Mouse (Mus musculus) MEL (cell line): ENCODE measurements at regions not wholly inside any gene's neighbourhood (a gene's known extent, or its start where the extent isn't known, plus 50 kb on each side); places are given as distances from the start of the nearest gene placed in this dataset.
A peak's percentile ranks its signal among the peaks of the same experiment; 100 is the strongest.

ENCODE experiments used
- DNase-seq: peaks from one replicate; pipeline ENCODE4 v3.0.0; 2011; ENCODE audit warnings: low read depth, low spot score
- H3K27ac ChIP-seq: 2 replicates; pipeline ENCODE4 v1.5.1; 2012; ENCODE audit warnings: low read depth, mild to moderate bottlenecking, control low read depth, low read length, moderate library complexity; ENCODE audit not compliant: control insufficient read depth
- H3K27me3 ChIP-seq, 2 experiments: fragments of 150-350 bp in 1 of 2; sonication (generic) in 1 of 2; 2 replicates each; pipeline ENCODE4 v1.6.1; 2012; ENCODE audit warnings: low read length in 2 of 2, mild to moderate bottlenecking in 2 of 2, improper control_type of control experiment in 1 of 2, moderate library complexity in 1 of 2; ENCODE audit not compliant: insufficient read depth in 2 of 2, control insufficient read depth in 1 of 2
- H3K36me3 ChIP-seq, 2 experiments: 2 replicates each; pipeline ENCODE4 v1.6.1; 2012 to 2014; ENCODE audit warnings: low read length in 2 of 2, improper control_type of control experiment in 1 of 2, inconsistent platforms in 1 of 2, mild to moderate bottlenecking in 1 of 2; ENCODE audit not compliant: insufficient read depth in 2 of 2, control insufficient read depth in 1 of 2
- H3K4me1 ChIP-seq, 2 experiments: fragments of 150-350 bp in 1 of 2; sonication (generic) in 1 of 2; 2 replicates each; pipeline ENCODE4 v1.6.1; 2012; ENCODE audit warnings: low read length in 2 of 2, improper control_type of control experiment in 1 of 2, mild to moderate bottlenecking in 1 of 2; ENCODE audit not compliant: insufficient read depth in 2 of 2, control insufficient read depth in 1 of 2
- H3K4me3 ChIP-seq, 2 experiments: fragments of 150-350 bp in 1 of 2; sonication (generic) in 1 of 2; 2 replicates each; pipeline ENCODE4 v1.5.1; 2012; ENCODE audit warnings: low read depth in 2 of 2, low read length in 2 of 2, mild to moderate bottlenecking in 2 of 2, moderate library complexity in 2 of 2, control low read depth in 1 of 2, improper control_type of control experiment in 1 of 2; ENCODE audit not compliant: control insufficient read depth in 1 of 2, insufficient read depth in 1 of 2
- H3K79me2 ChIP-seq: 2 replicates; pipeline ENCODE4 v1.6.1; 2012; ENCODE audit warnings: mild to moderate bottlenecking, low read length, moderate library complexity; ENCODE audit not compliant: control insufficient read depth, poor library complexity, insufficient read depth
- H3K9ac ChIP-seq: 2 replicates; pipeline ENCODE4 v1.6.1; 2012; ENCODE audit warnings: low read depth, mild to moderate bottlenecking, control low read depth, low read length, moderate library complexity; ENCODE audit not compliant: control insufficient read depth, poor library complexity, severe bottlenecking
- H3K9me3 ChIP-seq: fragments of 150-350 bp; sonication (generic); replicated peaks from 2 replicates; pipeline ENCODE4 v1.6.1; 2012; ENCODE audit warnings: mild to moderate bottlenecking, low read length, improper control_type of control experiment, moderate library complexity; ENCODE audit not compliant: insufficient read depth
- BHLHE40 ChIP-seq: IDR thresholded peaks from 2 replicates; pipeline ENCODE4 v1.6.1; 2012; ENCODE audit warnings: low read depth, mild to moderate bottlenecking, inconsistent platforms, low read length, improper control_type of control experiment, borderline replicate concordance
- CHD1 ChIP-seq: IDR thresholded peaks from 2 replicates; pipeline ENCODE4 v1.6.1; 2012; ENCODE audit warnings: low read depth, mild to moderate bottlenecking, inconsistent platforms, low read length, improper control_type of control experiment
- CTCF ChIP-seq, 3 experiments: IDR thresholded peaks in 2 of 3; conservative IDR thresholded peaks in 1 of 3; 2 replicates each; pipeline ENCODE4 v1.5.1; 2011 to 2012; ENCODE audit warnings: low read length in 3 of 3, low read depth in 2 of 3, mild to moderate bottlenecking in 2 of 3, improper control_type of control experiment in 1 of 3, inconsistent platforms in 1 of 3, mixed read lengths in 1 of 3, moderate library complexity in 1 of 3; ENCODE audit not compliant: control insufficient read depth in 1 of 3, insufficient read depth in 1 of 3, poor library complexity in 1 of 3, severe bottlenecking in 1 of 3
- E2F4 ChIP-seq: IDR thresholded peaks from 2 replicates; pipeline ENCODE4 v1.6.1; 2011; ENCODE audit warnings: low read depth, low read length, improper control_type of control experiment, borderline replicate concordance
- ELF1 ChIP-seq: IDR thresholded peaks from 2 replicates; pipeline ENCODE4 v1.6.1; 2014; ENCODE audit warnings: low read depth, mild to moderate bottlenecking, inconsistent platforms, low read length, improper control_type of control experiment, moderate library complexity
- EP300 ChIP-seq, 2 experiments: IDR thresholded peaks; 2 replicates each; pipeline ENCODE4 v1.6.1; 2011; ENCODE audit warnings: improper control_type of control experiment in 2 of 2, low read length in 2 of 2, low read depth in 1 of 2, mild to moderate bottlenecking in 1 of 2
- ETS1 ChIP-seq: IDR thresholded peaks from 2 replicates; pipeline ENCODE4 v1.6.1; 2012; ENCODE audit warnings: low read depth, mild to moderate bottlenecking, inconsistent platforms, low read length, improper control_type of control experiment, moderate library complexity
- GABPA ChIP-seq: IDR thresholded peaks from 2 replicates; pipeline ENCODE4 v1.6.1; 2012; ENCODE audit warnings: low read depth, mild to moderate bottlenecking, inconsistent platforms, low read length, improper control_type of control experiment, moderate library complexity
- GATA1 ChIP-seq: IDR thresholded peaks from 2 replicates; pipeline ENCODE4 v1.6.1; 2011; ENCODE audit warnings: low read depth, low read length, improper control_type of control experiment
- HCFC1 ChIP-seq: IDR thresholded peaks from 2 replicates; pipeline ENCODE4 v1.6.1; 2012; ENCODE audit warnings: low read depth, mild to moderate bottlenecking, inconsistent platforms, low read length, improper control_type of control experiment, moderate library complexity
- JUND ChIP-seq: IDR thresholded peaks from 2 replicates; pipeline ENCODE4 v1.6.1; 2011; ENCODE audit warnings: low read depth, mild to moderate bottlenecking, improper control_type of control experiment, low read length
- MAFK ChIP-seq: IDR thresholded peaks from 2 replicates; pipeline ENCODE4 v1.6.1; 2011; ENCODE audit warnings: low read depth, mild to moderate bottlenecking, low read length, improper control_type of control experiment, borderline replicate concordance
- MAX ChIP-seq: IDR thresholded peaks from 2 replicates; pipeline ENCODE4 v1.6.1; 2011; ENCODE audit warnings: low read length, improper control_type of control experiment
- MEF2A ChIP-seq: IDR thresholded peaks from 2 replicates; pipeline ENCODE4 v1.6.1; 2014; ENCODE audit warnings: low read depth, mild to moderate bottlenecking, inconsistent platforms, low read length, improper control_type of control experiment; ENCODE audit not compliant: poor library complexity, insufficient replicate concordance, severe bottlenecking; ENCODE audit errors: extremely low read depth
- MXI1 ChIP-seq: IDR thresholded peaks from 2 replicates; pipeline ENCODE4 v1.6.1; 2011; ENCODE audit warnings: mild to moderate bottlenecking, low read depth, low read length, improper control_type of control experiment
- MYB ChIP-seq: IDR thresholded peaks from 2 replicates; pipeline ENCODE4 v1.6.1; 2011; ENCODE audit warnings: mild to moderate bottlenecking, low read depth, low read length, improper control_type of control experiment
- MYC ChIP-seq: IDR thresholded peaks from 2 replicates; pipeline ENCODE4 v1.6.1; 2011; ENCODE audit warnings: low read depth, mild to moderate bottlenecking, low read length, improper control_type of control experiment, moderate library complexity
- POLR2A ChIP-seq, 2 experiments: IDR thresholded peaks; 2 replicates each; pipeline ENCODE4 v1.6.1; 2011 to 2012; ENCODE audit warnings: low read length in 2 of 2, mild to moderate bottlenecking in 2 of 2, control low read depth in 1 of 2, improper control_type of control experiment in 1 of 2, low read depth in 1 of 2, moderate library complexity in 1 of 2; ENCODE audit not compliant: control insufficient read depth in 1 of 2, insufficient read depth in 1 of 2, poor library complexity in 1 of 2
- POLR2AphosphoS2 ChIP-seq: IDR thresholded peaks from 2 replicates; pipeline ENCODE4 v1.6.1; 2011; ENCODE audit warnings: low read length, improper control_type of control experiment
- RAD21 ChIP-seq: IDR thresholded peaks from 2 replicates; pipeline ENCODE4 v1.6.1; 2011; ENCODE audit warnings: mild to moderate bottlenecking, low read depth, low read length, improper control_type of control experiment
- RCOR1 ChIP-seq: IDR thresholded peaks from 2 replicates; pipeline ENCODE4 v1.6.1; 2012; ENCODE audit warnings: low read depth, mild to moderate bottlenecking, inconsistent platforms, low read length, improper control_type of control experiment
- SIN3A ChIP-seq: IDR thresholded peaks from 2 replicates; pipeline ENCODE4 v1.6.1; 2012; ENCODE audit warnings: low read length, improper control_type of control experiment, inconsistent platforms
- SMC3 ChIP-seq: IDR thresholded peaks from 2 replicates; pipeline ENCODE4 v1.6.1; 2011; ENCODE audit warnings: low read depth, low read length, improper control_type of control experiment
- TAL1 ChIP-seq: IDR thresholded peaks from 2 replicates; pipeline ENCODE4 v1.6.1; 2012; ENCODE audit warnings: mild to moderate bottlenecking, inconsistent platforms, low read length, moderate library complexity, mixed read lengths
- TBP ChIP-seq: IDR thresholded peaks from 2 replicates; pipeline ENCODE4 v1.8.0; 2011; ENCODE audit warnings: low read depth, low read length, improper control_type of control experiment
- TCF12 ChIP-seq: IDR thresholded peaks from 2 replicates; pipeline ENCODE4 v1.6.1; 2014; ENCODE audit warnings: low read depth, mild to moderate bottlenecking, inconsistent platforms, low read length, improper control_type of control experiment, moderate library complexity
- UBTF ChIP-seq: IDR thresholded peaks from 2 replicates; pipeline ENCODE4 v1.6.1; 2012; ENCODE audit warnings: low read depth, mild to moderate bottlenecking, inconsistent platforms, low read length, improper control_type of control experiment, moderate library complexity, borderline replicate concordance; ENCODE audit not compliant: insufficient read depth
- USF1 ChIP-seq: IDR thresholded peaks from 2 replicates; pipeline ENCODE4 v1.6.1; 2014; ENCODE audit warnings: low read depth, mild to moderate bottlenecking, inconsistent platforms, low read length, improper control_type of control experiment, moderate library complexity
- USF2 ChIP-seq, 2 experiments: IDR thresholded peaks; 2 replicates each; pipeline ENCODE4 v1.6.1; 2011 to 2012; ENCODE audit warnings: improper control_type of control experiment in 2 of 2, low read length in 2 of 2, borderline replicate concordance in 1 of 2, inconsistent platforms in 1 of 2, low read depth in 1 of 2, mild to moderate bottlenecking in 1 of 2; ENCODE audit not compliant: insufficient read depth in 1 of 2
- ZC3H11A ChIP-seq: IDR thresholded peaks from 2 replicates; pipeline ENCODE4 v1.6.1; 2012; ENCODE audit warnings: low read depth, mild to moderate bottlenecking, inconsistent platforms, low read length, improper control_type of control experiment
- ZKSCAN1 ChIP-seq: IDR thresholded peaks from 2 replicates; pipeline ENCODE4 v1.6.1; 2012; ENCODE audit warnings: low read depth, mild to moderate bottlenecking, inconsistent platforms, low read length, improper control_type of control experiment, moderate library complexity
- ZNF384 ChIP-seq: IDR thresholded peaks from 2 replicates; pipeline ENCODE4 v1.6.1; 2012; ENCODE audit warnings: low read depth, mild to moderate bottlenecking, inconsistent platforms, low read length, improper control_type of control experiment

- TF ChIP-seq BHLHE40, result no peak
- TF ChIP-seq ZKSCAN1, result no peak
- no peak for TF ChIP-seq TAL1
- no peak for TF ChIP-seq E2F4
- no peak for TF ChIP-seq MAX
- no peak for TF ChIP-seq TBP
- TF ChIP-seq ELF1, result no peak
- TF ChIP-seq MAFK, result no peak
- no peak for TF ChIP-seq POLR2AphosphoS2
- TF ChIP-seq RCOR1, result 0 out of 2 replicates have a peak, but pooled peaks have one; percentile 30
- no peak for TF ChIP-seq GABPA
- peak; percentile 28; the same call in 1 of the 2 replicates for TF ChIP-seq TCF12
- peak; percentile 18 to 54; a peak in 1 of 4 replicates for TF ChIP-seq EP300 (IDR thresholded peaks at IDR 0.05; ENCODE audit: low read depth in 1 of 2, low read length in 2 of 2)
- no peak for TF ChIP-seq CTCF (IDR thresholded peaks at IDR 0.05 in 2 of 3, conservative IDR thresholded peaks at IDR 0.05 in 1 of 3; ENCODE audit: control insufficient read depth in 1 of 3, insufficient read depth in 1 of 3, low read depth in 2 of 3, low read length in 3 of 3, poor library complexity in 1 of 3, severe bottlenecking in 1 of 3)
- TF ChIP-seq USF2 (IDR thresholded peaks at IDR 0.05; ENCODE audit: borderline replicate concordance in 1 of 2, insufficient read depth in 1 of 2, low read depth in 1 of 2, low read length in 2 of 2), result no peak
- TF ChIP-seq MYB, result no peak
- no peak for TF ChIP-seq ZNF384
- TF ChIP-seq GATA1, result peak; percentile 53; the same call in 1 of the 2 replicates
- TF ChIP-seq UBTF, result no peak
- TF ChIP-seq POLR2A (IDR thresholded peaks at IDR 0.05; ENCODE audit: control insufficient read depth in 1 of 2, insufficient read depth in 1 of 2, low read depth in 1 of 2, low read length in 2 of 2, poor library complexity in 1 of 2), result no peak
- no peak for TF ChIP-seq MYC
- TF ChIP-seq ETS1, result no peak
- no peak for TF ChIP-seq ZC3H11A
- TF ChIP-seq SIN3A, result no peak
- TF ChIP-seq RAD21, result no peak
- no peak for TF ChIP-seq CHD1
- no peak for TF ChIP-seq USF1
- no peak for TF ChIP-seq HCFC1
- TF ChIP-seq MXI1, result no peak
- TF ChIP-seq MEF2A, result no peak
- TF ChIP-seq SMC3, result no peak
- TF ChIP-seq JUND, result no peak
- peak; percentile 41 for DNase-seq
- Histone ChIP-seq H3K79me2 (no peaks in the 10 kb centered on the region), H3K4me1 (no peaks in the 10 kb centered on the region), H3K27me3 (no peaks in the 10 kb centered on the region), H3K9ac (no peak overlapping the region), H3K27ac (no peak overlapping the region), H3K36me3 (no peaks in the 10 kb centered on the region), H3K9me3 (no peaks in the 10 kb centered on the region), H3K4me3 (no peak overlapping the region)
Observed at GRCm38 (mm10) chr16:7644363-7644762, 780.6 kb downstream of the Tmem114 start.
